Mouse (Mus musculus) forelimb bud, embryonic 11.5 days (tissue): ENCODE results near the gene Gm20388.

ENCODE experiments used
- DNase-seq: peaks from one replicate; pipeline ENCODE4 v3.0.0-alpha.2; 2012; ENCODE audit warnings: low read depth, low spot score

Gene Gm20388

GRCm38 (mm10) chr8:120079361-120079760 lies 168.7 kb downstream of the Gm20388 start:
- DNase-seq: no peak

DNA sequence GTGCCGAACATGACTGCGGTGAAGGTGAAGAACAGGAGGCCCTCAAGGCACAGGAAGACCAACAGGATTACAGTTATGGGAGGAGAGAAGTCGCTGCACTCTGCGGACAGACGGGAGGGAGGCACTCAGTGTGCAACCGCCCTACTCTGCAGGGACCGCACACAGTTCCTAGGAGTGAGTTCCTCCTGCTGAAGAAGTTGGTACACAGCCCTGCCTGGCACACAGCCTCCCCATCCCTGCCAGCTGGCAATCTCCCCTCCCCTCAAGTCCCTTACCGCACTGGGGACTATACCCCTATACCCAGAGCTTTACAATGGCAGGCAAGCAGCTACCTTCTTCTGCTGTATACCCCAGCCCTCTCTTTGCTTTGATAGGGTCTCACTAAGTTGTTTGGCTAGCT lies 172.6 kb downstream of the Gm20388 start:
- DNase-seq: no peak

DNA sequence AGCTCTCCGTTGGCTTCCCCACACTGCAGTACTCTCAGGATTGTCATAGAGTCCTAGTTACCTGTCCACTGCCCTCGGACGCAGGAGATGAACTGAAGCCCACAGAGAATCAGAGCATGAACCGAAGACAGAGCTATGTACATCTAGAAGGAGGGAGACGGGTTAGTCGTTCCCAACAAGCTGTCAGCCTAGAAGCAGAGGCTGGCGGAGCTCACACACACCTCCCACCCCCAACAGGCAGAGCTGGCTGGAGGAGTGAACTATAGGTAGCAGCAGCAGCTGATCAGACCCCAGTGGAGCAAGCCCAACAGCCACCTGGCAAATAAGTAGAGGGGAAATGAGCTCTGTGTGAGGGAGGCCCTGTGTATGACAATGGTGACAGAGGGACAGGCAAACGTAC lies 174.1 kb downstream of the Gm20388 start:
- DNase-seq: no peak

- no peak for DNase-seq
Observed at GRCm38 (mm10) chr8:120089511-120089910, 178.9 kb downstream of the Gm20388 start.

DNA sequence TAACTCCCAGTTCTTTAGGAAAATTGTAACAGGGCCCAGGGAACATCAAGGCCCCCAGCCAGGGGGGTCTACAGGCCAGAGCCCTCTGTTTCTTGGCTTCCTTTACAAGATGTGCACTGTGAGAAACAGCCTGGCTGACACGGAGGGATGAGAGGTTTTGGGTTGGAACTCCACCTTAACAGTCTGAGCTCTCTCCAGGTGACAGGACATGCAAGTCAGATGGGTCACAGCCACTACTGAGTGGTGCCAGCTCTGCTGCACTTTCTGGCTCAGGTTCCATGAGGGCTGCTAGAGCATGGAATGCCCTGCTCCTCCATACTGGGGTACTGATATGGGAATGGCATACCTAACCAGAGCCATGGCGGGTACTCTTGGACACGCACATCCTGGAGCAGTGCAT lies 180.4 kb downstream of the Gm20388 start:
- no peak for DNase-seq

DNA sequence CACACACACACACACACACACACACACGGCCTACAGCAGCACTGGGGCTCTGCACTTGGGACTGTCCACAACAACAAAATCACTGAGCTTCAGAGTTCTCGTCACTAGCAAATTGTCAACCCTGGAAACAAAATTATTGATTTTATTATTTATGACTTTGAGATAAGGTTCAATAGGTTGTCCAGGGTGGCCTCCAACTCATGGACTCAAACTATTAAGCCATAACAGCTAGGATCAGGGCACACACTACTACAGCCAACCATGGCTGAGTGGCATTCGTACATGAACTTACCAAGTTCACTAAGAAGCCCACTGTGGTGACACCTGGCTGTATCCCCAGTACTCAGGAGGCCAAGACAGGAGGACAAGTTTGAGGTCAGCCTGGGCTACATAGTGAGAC lies 182.5 kb downstream of the Gm20388 start:
- no peak for DNase-seq

DNA sequence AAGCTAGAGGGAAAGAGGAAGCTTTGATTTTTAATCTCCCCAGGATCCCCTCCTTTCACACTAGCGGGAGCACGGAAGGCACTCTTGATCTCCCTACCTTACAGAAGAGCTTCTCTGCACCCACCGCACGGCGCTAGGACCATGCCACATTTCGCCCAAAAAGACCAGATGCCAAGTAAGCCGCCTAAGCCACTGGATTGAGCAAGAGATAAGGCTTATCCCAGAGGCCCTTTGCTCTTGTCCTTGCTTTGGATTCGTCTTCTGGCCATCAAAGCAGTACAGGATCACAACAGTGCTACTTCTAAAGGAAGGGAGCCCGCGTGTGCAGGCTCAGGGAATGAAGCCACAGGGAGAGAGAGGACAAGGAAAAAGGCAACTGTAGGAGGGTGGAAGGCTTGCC lies 184.2 kb downstream of the Gm20388 start:
- DNase-seq: no peak

GRCm38 (mm10) chr8:120096486-120096885 lies 185.8 kb downstream of the Gm20388 start:
- no peak for DNase-seq

DNA sequence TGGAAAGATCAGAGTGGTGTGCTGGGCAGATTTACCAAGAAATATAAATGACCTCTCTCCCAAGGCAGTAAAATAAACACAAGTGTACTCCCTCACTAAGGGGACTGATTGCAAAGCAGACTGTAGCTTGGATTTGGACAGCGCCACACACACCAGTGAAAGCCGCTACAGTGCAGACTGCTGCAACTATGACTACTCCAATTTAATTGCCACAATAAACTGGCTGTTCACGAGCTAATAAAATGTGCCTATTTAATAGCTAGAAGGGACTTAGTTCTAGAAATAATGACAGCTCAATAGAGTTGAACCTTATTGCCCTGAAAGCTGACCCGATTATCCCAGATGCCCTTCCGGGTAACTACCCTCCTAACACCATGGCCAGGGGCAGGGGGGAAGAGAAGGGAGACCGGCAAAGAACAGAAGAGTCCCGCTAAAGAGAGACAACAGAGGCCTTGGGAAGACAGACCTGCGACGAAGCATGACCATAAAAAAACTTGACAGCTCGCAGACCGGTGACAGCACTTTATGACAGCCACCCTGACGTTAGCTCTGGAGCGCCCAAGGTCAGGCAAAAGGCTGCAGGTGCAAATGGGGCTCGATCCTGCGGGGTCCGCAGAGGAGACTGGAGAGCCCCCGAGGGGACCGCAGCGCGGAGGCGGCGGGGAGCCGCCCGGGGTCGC lies 189.9 kb downstream of the Gm20388 start:
- DNase-seq: peak; percentile 65

DNA sequence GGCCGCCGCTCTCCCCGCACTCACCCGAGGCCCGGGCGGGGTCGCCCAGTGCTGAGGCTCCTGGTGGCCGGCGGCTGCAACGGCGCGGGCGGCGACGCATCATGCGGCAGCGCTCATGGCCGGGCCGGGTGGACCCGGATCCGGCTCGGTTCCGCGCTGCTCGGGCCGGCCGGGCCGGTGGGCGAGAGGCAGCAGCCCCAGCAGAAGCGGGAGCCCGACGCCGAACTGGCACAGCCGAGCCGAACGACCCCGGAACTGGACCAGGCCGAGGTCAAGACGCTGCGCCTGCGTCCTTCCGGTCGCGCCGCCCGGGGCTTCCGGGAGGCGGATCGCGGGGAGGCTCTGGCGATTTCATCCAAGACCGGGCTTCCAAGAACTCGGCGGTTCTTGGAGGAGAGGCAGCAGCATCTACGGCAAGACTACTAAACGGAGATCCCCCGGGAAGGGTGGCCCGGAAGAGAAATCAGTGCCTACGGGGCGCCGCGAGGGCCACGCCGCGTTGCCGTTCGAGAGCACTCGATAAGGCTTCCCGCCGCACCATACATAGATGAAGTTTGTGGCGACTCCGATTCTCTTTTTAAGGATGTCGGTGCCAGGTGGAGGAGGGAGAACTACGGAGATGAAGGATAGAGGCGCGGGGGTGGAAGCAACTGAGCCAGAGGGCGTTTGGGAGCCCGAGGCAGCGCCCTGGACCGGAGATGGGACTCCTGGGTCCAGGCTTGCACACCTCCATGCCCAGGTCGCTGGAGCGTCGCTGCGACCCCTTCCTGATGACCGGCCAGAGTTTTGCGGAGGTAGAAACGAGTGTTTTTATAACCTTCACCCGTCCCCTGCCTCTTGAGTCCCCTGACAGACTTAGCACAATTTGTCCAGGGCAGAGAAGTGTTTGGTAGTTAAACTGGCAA lies 190.7 kb downstream of the Gm20388 start, which contains the start of gene Zdhhc7:
Gene Zdhhc7, minus strand, starts transcription at position 415 of the 905 bp plus-strand sequence.
- DNase-seq: peak; percentile 65

GRCm38 (mm10) chr8:120103916-120104315 lies 193.3 kb downstream of the Gm20388 start:
- DNase-seq: no peak

DNA sequence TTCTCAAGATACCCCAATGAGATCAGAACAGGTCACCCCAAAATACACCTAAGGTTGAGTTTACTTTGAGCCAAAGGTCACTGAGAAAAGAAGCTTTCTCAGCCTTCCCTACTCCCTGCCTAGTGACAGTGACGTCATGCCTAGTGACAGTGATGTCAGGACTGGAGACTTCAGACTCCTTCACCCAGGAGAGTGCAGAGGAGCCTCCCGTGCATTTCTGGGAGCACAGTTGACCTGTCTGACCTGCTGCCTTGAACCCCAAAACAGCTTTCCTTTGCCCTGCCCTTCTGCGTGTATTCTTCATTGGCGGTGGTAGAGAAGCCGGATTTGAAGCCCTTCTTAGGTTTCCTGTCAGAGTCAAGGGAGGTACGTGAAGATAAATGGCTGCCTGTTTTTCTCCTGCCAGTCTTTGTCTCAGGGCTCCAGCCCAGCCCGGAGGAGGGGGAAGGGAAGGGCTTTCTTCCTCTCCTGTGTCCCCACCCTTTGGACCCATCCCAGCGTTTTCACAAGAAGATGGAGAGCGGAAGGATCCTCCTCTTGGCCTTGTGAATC lies 194.2 kb downstream of the Gm20388 start:
- no peak for DNase-seq

GRCm38 (mm10) chr8:120109149-120109548 lies 198.5 kb downstream of the Gm20388 start:
- no peak for DNase-seq

- no peak for DNase-seq
Observed at GRCm38 (mm10) chr8:120110966-120111365, 200.3 kb downstream of the Gm20388 start.

GRCm38 (mm10) chr8:120111382-120111781 lies 200.7 kb downstream of the Gm20388 start:
- no peak for DNase-seq

DNA sequence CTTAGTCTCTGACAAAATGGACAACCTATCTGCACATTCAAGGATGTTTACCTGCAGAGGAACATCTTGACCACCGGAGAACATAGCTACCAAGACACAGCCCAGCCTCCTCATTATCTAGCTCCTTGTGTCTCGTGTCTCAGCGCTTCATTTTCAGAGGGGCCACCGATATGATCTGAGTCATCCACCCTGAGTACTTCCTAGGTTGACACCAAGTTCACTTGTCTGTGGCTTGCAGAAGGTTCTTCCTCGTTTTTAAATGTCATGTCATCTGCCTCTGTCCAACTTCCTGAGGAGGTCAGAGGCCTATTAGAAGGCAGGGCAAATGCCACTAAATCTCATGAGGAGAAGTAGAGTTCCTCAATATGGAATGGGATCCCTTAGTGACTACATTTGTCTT lies 201.9 kb downstream of the Gm20388 start:
- no peak for DNase-seq

- no peak for DNase-seq
Observed at GRCm38 (mm10) chr8:120113306-120113705, 202.7 kb downstream of the Gm20388 start.

DNA sequence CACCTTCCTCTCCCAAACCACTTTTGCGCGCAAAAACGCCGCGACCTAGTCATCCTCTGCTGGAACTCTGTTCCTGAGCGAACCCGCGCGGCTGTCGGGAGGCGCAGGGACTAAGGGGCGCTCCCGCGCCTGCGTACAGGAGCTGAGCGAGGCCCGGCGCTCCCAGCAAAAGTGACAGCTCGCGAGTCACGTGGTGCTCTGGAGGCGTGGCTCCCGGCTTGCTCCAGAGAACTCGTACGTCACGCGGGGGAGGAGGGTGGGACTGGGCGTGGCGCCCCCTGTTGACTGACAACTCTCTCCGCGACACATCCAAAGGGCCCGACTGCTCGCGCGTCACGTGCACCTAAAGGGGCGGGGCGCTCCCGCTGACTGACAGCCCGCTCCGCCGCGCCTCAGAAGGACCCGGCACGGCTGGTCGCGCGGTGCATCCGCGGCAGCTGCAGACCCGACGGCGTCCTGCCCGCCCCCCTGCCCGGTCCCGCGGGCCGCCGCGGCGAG lies 203.2 kb downstream of the Gm20388 start, which contains the start of gene 6430548M08Rik:
Gene 6430548M08Rik, plus strand, starts transcription at position 395 of the 498 bp plus-strand sequence.
- DNase-seq: peak; percentile 100

DNA sequence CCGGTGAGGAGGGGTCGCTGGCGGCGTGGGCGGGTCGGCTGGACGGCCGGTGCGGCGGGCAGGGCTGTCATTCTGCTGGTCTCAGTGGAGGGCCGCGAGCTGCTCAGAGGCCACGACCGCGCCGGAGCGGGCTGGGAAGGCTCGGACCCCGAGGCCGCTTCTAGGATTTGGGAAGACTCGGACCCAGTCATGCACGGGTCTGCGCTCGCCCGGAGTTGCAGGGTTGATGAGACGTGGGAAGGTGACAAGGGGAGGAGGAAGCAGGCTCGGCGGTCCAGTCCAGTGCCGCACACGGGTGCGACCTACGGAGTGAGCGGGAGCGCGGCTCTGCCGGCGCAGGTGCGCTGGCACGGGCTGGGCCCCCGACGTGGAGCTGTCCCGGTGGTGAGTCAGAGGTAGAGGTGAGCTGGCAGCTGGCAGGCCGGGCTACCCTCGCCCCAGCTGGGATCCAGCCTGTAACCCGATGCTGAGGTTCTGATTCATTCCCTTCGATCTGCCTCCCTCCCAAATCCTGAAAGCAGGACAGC lies 203.7 kb downstream of the Gm20388 start:
- DNase-seq: no peak

DNA sequence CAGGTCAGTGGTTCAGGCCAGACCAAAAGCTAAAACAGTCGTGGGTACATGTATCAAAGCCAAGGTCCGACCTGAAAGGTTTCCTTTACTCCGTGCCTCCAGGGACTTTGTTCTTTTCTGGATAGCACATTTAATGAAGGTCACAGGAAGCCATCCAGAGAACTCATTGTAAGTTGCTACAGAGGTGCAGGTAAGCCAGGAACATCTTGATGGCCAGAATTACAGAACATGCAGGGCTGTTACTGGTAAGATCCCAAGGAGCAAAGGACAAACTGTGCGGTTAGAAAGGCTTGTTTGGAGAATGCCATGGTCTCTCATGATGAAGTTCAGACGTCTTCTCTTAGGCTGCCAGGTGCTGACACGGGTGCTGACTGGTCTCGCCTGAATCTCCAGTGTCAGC lies 206.0 kb downstream of the Gm20388 start:
- no peak for DNase-seq

DNA sequence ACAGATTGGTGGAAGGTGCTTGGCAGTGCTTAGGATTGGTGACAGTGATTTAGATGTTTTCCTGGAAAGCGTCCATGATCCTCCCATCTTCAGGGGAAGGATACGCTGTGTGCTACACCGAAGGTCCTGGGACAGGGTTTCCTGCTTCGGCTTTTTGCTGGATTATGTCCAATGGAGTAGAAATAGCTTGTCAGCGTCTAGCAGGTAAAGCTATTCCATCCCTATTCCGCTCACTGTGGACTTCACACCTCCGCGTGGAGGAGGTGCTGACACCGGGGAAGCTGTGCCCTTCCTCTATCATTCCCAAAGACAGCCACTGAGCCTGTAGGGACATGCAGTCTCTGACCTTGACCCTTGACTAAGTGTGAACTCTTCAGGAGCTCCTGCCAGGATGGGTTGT lies 207.5 kb downstream of the Gm20388 start:
- no peak for DNase-seq

- no peak for DNase-seq
Observed at GRCm38 (mm10) chr8:120118847-120119246, 208.2 kb downstream of the Gm20388 start.
